23 mouse cellular contexts compared by ENCODE assay signal in genomic region chr10:111534691-111535090, GRCm38 (mm10).
"Had no signal": no experiment of that assay in that cellular context is flagged by ENCODE, and none has a peak within 500 bp of the region (broad histone marks: within the 10 kb centered on the region; RNA-seq: fewer than 3 reads in every experiment).

No protein-coding gene starts in this region.

- H3K27ac ChIP-seq: heart, adult 2 months; heart, embryonic 13.5 days; heart, embryonic 15.5 days; hindbrain, embryonic 13.5 days; hindbrain, embryonic 15.5 days; hindbrain, postnatal 0 days; limb, embryonic 15.5 days; liver, embryonic 12.5 days had no signal

- ATAC-seq: hindbrain, postnatal 0 days; intestine, embryonic 16.5 days; liver, embryonic 12.5 days had no signal

- H3K4me3 ChIP-seq: heart, adult 2 months; heart, embryonic 13.5 days; heart, embryonic 15.5 days; hindbrain, embryonic 13.5 days; hindbrain, embryonic 15.5 days; limb, embryonic 13.5 days; limb, embryonic 15.5 days; liver, embryonic 12.5 days had no signal

- H3K27me3 ChIP-seq: heart, embryonic 13.5 days; heart, embryonic 15.5 days; hindbrain, embryonic 13.5 days; hindbrain, embryonic 15.5 days; limb, embryonic 13.5 days; limb, embryonic 15.5 days; liver, embryonic 12.5 days had no signal

- H3K36me3 ChIP-seq: heart, embryonic 13.5 days; heart, embryonic 15.5 days; hindbrain, embryonic 13.5 days; hindbrain, embryonic 15.5 days; limb, embryonic 13.5 days; limb, embryonic 15.5 days; liver, embryonic 12.5 days had no signal

- DNase-seq: gastrocnemius, postnatal 14 days; gastrocnemius, postnatal 36 days; heart, adult 11 months; heart, adult 2 months; heart, postnatal 14 days; heart, postnatal 36 days; kidney, adult 11 months; kidney, adult 2 months; kidney, postnatal 14 days; kidney, postnatal 36 days; layer of hippocampus, adult 9-11 months; layer of hippocampus, postnatal 36 days; left cerebral cortex, postnatal 4 days had no signal

- H3K9ac ChIP-seq: heart, embryonic 13.5 days; heart, embryonic 15.5 days; hindbrain, embryonic 13.5 days; hindbrain, embryonic 15.5 days; limb, embryonic 13.5 days; limb, embryonic 15.5 days; liver, embryonic 12.5 days had no signal

- H3K9me3 ChIP-seq: heart, embryonic 13.5 days; heart, embryonic 15.5 days; hindbrain, embryonic 13.5 days; hindbrain, embryonic 15.5 days; limb, embryonic 13.5 days; limb, embryonic 15.5 days; liver, embryonic 12.5 days had no signal

- H3K4me2 ChIP-seq: heart, embryonic 11.5 days; heart, embryonic 13.5 days; heart, embryonic 15.5 days; hindbrain, embryonic 13.5 days; hindbrain, embryonic 15.5 days; limb, embryonic 13.5 days; limb, embryonic 15.5 days; liver, embryonic 12.5 days had no signal
